Mouse (Mus musculus) lung, embryonic 16.5 days (tissue): ENCODE data around the gene Gm20683. TPM values are rescaled to one million over a fixed set of nuclear protein-coding genes. Genes with fewer than 3 reads are reported as not detected.

Experiments used
- ATAC-seq: fragments of 200-750 bp; cut with Nextera tagmentation; 2 replicates; pipeline ENCODE4 v1.8.0; 2017; ENCODE audit warnings: low read depth, mild to moderate bottlenecking, moderate library complexity
- H3K27ac ChIP-seq: fragments of 300-500 bp; sonication (generic); 2 replicates; pipeline ENCODE4 v1.5.1; 2014; ENCODE audit warnings: mild to moderate bottlenecking, control low read depth, low read length
- H3K27me3 ChIP-seq: fragments of 300-500 bp; sonication (generic); 2 replicates; pipeline ENCODE4 v1.6.1; 2014; ENCODE audit warnings: low read depth, low read length, mixed read lengths; ENCODE audit not compliant: control insufficient read depth, insufficient read depth
- H3K36me3 ChIP-seq: fragments of 300-500 bp; sonication (generic); 2 replicates; pipeline ENCODE4 v1.6.1; 2014; ENCODE audit warnings: low read length; ENCODE audit not compliant: control insufficient read depth, insufficient read depth
- H3K4me1 ChIP-seq: fragments of 300-500 bp; sonication (generic); replicated peaks from 2 replicates; pipeline ENCODE4 v1.6.1; 2014; ENCODE audit warnings: low read length, mixed read lengths; ENCODE audit not compliant: control insufficient read depth, insufficient read depth
- H3K4me2 ChIP-seq: fragments of 300-500 bp; sonication (generic); 2 replicates; pipeline ENCODE4 v1.6.1; 2014; ENCODE audit warnings: low read depth, low read length, control low read depth
- H3K4me3 ChIP-seq: fragments of 300-500 bp; sonication (generic); 2 replicates; pipeline ENCODE4 v1.5.1; 2014; ENCODE audit warnings: mild to moderate bottlenecking, low read length, control low read depth
- H3K9ac ChIP-seq: fragments of 300-500 bp; sonication (generic); 2 replicates; pipeline ENCODE4 v1.6.1; 2014; ENCODE audit warnings: low read length, control low read depth
- H3K9me3 ChIP-seq: fragments of 300-500 bp; sonication (generic); 2 replicates; pipeline ENCODE4 v1.6.1; 2016; ENCODE audit warnings: low read length; ENCODE audit not compliant: control insufficient read depth
- WGBS: fragments of 180-500 bp; shearing (Covaris S2); extraction: QIAGEN DNeasy Blood & Tissue Kit; methylation state at CpG from one replicate; pipeline ENCODE4 v1.1.7; 2014; 5-methylcytosine and 5-hydroxymethylcytosine counted together
- polyA plus RNA-seq: library from polyadenylated mRNA; unstranded; fragments of >200 nt; fragmentation: Nextera tagmentation; extraction: Ambion mirVana; gene quantifications from 2 replicates; pipeline ENCODE4 v1.2.1, GENCODE M21; 2015

Gm20683 gene
- polyA plus RNA-seq, 1 experiment from 2014 or later = 1.9 TPM

DNA sequence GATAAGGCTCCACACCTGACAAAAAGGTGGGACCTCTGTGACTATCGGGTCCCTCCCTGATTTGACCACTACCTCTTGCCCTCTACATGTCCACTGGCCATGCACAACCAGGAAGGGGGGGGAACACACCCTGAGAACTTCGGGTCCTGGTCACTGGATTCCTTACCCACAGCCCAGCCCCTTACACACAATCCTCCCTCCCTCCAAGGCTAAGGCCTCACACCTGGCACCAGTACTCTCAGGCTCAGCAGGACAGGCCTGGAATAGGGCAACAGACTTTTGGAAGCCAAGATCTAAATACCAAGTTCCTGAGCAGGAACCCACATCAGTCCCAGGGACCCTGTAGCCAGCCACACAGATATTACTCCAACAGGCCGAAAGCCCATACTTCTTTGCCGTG, 2.7 kb downstream of the Gm20683 start:
- Histone ChIP-seq H3K4me3 (no peak overlapping the region), H3K9ac (no peak overlapping the region), H3K4me1 (peaks cover 40% of the 10 kb centered on the region), H3K36me3 (peaks cover 31% of the 10 kb centered on the region), H3K27me3 (no peaks in the 10 kb centered on the region), H3K27ac (no peak overlapping the region), H3K4me2 (no peak overlapping the region), H3K9me3 (no peaks in the 10 kb centered on the region)
- ATAC-seq = no peak
- 80% methylated on average over 4 of the region's 4 CpGs for WGBS

DNA sequence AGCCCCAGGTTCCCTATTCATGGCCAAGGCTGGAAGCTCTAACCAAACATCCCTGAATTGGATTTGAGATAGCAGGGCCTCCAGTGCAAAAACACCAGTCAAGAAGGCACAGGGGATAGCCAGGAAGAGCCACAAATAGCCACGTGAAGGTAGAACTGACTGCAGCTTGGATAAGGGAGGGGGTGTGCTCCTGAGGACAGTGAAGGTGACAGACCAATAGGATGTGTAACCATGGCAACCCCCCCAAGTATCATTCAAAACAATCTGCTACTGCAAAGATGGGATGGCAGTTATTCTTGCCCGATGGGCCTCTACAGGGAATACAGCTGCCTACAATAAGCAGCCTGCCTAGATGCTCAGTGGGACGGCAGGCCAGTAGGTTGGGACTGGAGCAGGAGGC, 4.0 kb downstream of the Gm20683 start:
- Histone ChIP-seq H3K4me1 (peaks cover 34% of the 10 kb centered on the region), H3K9me3 (no peaks in the 10 kb centered on the region), H3K27ac (no peak overlapping the region), H3K4me3 (no peak overlapping the region), H3K27me3 (no peaks in the 10 kb centered on the region), H3K4me2 (no peak overlapping the region), H3K36me3 (peaks cover 31% of the 10 kb centered on the region), H3K9ac (no peak overlapping the region)
- ATAC-seq = no peak
- WGBS = 47% methylated on average over 3 of the region's 3 CpGs

DNA sequence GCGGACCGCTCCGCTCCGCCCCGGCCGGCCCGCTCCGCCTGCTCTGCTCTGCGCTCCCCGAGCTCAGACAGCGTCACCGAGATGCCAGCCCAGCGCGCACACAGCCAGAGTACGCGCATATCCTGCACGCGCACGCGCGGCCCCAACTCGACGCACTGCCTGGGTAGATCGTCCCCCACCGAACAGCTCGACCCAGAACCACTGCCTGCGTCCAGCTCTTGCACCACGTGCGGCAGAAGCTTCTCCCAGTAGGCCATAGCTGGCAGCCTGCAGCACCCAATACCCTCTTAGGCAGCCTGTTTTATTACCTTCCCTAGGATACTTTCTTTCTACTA, 4.5 kb downstream of the Gm20683 start, which contains the start of gene Rhbdl1:
Gene Rhbdl1, minus strand, starts transcription at position 220 of the 335 bp plus-strand sequence.
- H3K9me3 ChIP-seq = no peaks in the 10 kb centered on the region
- H3K27ac ChIP-seq = no peak within 1 kb of the TSS
- peaks cover 31% of the 10 kb centered on the region for H3K36me3 ChIP-seq
- under 1% methylated on average over 29 of the region's 29 CpGs for WGBS
- peaks cover 35% of the 10 kb centered on the region for H3K4me1 ChIP-seq
- H3K4me3 ChIP-seq = peak within 1 kb of the TSS; percentile 40
- H3K4me2 ChIP-seq = peak within 1 kb of the TSS; percentile 70
- H3K27me3 ChIP-seq = no peaks in the 10 kb centered on the region
- peak within 1 kb of the TSS; percentile 60 for H3K9ac ChIP-seq
- ATAC-seq = 0 out of 2 replicates have a peak, but pooled peaks have one; percentile 2

DNA sequence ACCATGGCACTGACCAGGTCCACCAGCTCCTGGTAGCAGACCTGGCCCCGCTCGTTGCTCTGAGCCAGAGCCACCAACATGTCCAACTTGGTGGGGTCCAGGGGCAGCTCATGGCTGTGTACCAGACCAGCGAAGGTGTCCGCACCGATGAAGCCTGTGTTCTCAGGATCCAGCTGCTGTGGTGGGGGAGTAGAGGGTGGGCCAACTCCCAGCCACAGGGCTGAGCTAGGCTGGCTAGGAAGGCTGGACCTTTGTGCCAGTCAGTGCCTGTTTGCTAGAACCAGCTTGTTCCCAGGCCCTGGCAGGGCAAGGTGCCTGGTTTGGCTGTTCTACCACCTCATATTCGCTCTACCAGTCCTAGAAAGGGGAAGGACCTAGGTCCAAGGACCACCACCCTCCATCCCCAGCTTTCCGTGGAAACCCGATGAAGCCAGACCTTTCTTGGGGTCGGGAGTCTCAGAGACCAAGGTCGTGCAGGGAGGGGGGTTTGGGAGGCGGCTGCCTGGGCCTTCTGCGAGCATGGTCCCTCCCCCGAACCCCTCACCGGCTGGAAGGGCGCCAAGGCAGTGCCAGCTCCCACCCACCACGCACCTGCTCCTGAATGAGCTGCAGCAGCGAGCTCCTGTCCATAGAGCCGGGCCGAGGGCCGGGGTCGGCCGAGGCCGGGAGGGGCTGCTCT, 5.0 kb downstream of the Gm20683 start:
- WGBS = 20% methylated on average over 23 of the region's 23 CpGs
- peaks cover 27% of the 10 kb centered on the region for H3K36me3 ChIP-seq
- H3K27me3 ChIP-seq = no peaks in the 10 kb centered on the region
- peaks cover 40% of the 10 kb centered on the region for H3K4me1 ChIP-seq
- H3K4me3 ChIP-seq = peak overlapping the region; percentile 40
- no peak overlapping the region for H3K27ac ChIP-seq
- no peaks in the 10 kb centered on the region for H3K9me3 ChIP-seq
- no peak for ATAC-seq
- H3K9ac ChIP-seq = peak overlapping the region; percentile 60
- H3K4me2 ChIP-seq = peak overlapping the region; percentile 70

DNA sequence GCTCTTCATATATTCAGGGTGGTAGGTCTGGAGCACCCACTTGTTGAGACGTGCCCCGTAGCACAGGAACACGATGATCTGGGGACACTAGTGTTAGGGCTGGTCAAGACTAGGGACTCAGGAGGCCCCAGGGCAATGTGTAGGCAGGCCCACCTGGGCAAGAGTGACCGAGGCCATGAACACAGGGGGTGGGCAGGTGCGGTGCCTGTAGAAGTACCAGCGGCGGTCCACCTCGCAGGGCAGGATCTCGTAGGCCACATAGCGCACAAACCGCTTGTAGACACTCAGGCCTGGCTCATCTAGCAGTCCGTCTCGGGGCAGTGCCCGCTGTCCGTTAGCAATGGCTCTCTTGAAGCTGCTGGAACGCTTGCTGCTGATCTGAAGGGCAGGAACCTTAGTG, 5.7 kb downstream of the Gm20683 start:
- H3K36me3 ChIP-seq = peaks cover 27% of the 10 kb centered on the region
- ATAC-seq = no peak
- H3K27me3 ChIP-seq = no peaks in the 10 kb centered on the region
- H3K9me3 ChIP-seq = no peaks in the 10 kb centered on the region
- H3K4me3 ChIP-seq = no peak overlapping the region
- no peak overlapping the region for H3K27ac ChIP-seq
- WGBS = 86% methylated on average over 16 of the region's 16 CpGs
- no peak overlapping the region for H3K9ac ChIP-seq
- H3K4me1 ChIP-seq = peaks cover 48% of the 10 kb centered on the region
- no peak overlapping the region for H3K4me2 ChIP-seq

DNA sequence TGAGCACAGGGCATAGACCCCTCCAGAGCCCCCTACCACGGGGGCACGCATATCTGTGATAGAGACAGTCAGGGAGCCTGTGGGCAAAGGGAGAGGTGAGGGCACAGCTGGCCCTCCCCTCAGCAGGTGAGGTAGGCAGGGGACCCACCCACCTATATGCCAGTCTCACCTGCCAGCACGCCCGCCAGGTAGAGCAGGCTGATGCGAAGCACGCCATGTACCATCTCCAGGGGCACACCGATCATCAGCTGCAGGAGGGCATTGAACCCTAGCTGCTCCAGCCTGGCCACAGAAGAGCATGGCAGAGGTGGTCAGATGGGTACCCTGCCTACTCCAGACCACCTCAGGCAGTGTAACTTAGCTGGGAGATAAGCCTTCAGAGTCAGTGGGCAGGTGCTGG, 6.3 kb downstream of the Gm20683 start:
- no peak overlapping the region for H3K9ac ChIP-seq
- peaks cover 52% of the 10 kb centered on the region for H3K4me1 ChIP-seq
- H3K27me3 ChIP-seq = no peaks in the 10 kb centered on the region
- H3K4me2 ChIP-seq = no peak overlapping the region
- H3K4me3 ChIP-seq = no peak overlapping the region
- peaks cover 28% of the 10 kb centered on the region for H3K36me3 ChIP-seq
- H3K9me3 ChIP-seq = no peaks in the 10 kb centered on the region
- 88% methylated on average over 7 of the region's 7 CpGs for WGBS
- no peak overlapping the region for H3K27ac ChIP-seq
- no peak for ATAC-seq

DNA sequence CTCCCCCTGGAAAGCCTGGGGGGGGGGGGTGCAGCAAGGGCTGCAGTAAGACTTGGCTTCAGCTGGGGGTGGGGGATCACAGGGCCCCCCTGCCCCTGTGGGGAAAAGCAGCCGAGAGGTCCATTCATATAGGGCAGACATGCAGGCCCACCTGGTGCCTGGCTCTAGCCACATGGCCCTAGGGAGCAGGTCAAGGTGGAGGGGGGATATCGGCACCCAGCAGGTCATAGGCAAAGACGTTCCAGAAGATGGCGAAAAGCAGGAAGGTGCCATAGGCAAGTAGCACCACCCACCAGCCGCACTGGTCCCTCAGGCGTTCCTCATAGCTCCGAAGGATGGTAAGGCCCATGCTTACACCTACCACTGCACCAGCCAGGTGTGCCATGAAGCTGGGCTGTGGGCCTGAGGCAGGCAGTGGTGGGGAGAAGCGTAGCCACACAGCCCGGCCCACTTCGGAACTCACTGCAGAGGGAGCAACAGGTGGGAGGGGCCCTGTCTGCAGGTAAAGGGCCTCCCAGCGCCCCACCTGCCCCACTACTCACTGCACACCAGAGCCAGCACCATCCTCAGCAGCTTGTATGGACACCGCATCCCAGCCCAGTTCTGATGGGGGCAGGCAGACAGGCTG, 6.9 kb downstream of the Gm20683 start:
- H3K4me1 ChIP-seq = peaks cover 56% of the 10 kb centered on the region
- H3K9me3 ChIP-seq = no peaks in the 10 kb centered on the region
- no peak for ATAC-seq
- peak overlapping the region; percentile 85 for H3K4me3 ChIP-seq
- 0 out of 2 replicates have a peak overlapping the region, but pooled peaks have one; percentile 24 for H3K27ac ChIP-seq
- peak overlapping the region; percentile 80 for H3K4me2 ChIP-seq
- H3K36me3 ChIP-seq = peaks cover 24% of the 10 kb centered on the region
- 76% methylated on average over 12 of the region's 12 CpGs for WGBS
- no peaks in the 10 kb centered on the region for H3K27me3 ChIP-seq
- H3K9ac ChIP-seq = peak overlapping the region; percentile 85

DNA sequence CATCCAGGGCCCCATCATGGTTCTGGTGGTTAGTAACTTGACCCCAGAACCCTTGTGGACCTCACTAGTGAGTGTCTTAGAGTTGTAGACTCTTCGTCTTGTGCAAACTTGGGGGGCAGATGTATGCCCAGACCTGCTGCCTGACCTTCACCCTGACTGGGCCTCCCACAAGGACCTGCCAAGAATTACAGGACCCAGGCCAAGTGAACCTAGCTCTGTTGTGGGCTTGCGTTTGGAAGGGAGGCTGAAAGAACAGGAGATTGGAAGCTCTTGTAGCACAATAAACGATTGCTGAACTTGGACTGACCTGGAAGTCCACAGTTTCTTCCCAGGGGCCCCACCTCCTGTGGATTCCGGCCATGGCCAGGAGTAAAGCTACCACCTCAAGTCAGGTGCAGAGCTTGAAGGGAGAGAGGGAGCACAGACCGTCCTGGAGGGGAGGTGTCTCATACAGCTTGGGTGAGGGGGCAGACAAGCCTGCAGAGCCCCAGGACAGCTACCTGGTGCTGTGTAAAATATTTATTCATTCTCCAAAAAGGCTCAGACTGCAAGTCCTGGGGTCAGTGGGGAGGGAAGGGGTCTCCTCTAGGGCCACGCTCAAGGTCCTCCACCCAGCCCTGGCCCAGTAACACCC, 7.5 kb downstream of the Gm20683 start:
- WGBS = 10% methylated on average over 6 of the region's 6 CpGs
- peaks cover 18% of the 10 kb centered on the region for H3K36me3 ChIP-seq

DNA sequence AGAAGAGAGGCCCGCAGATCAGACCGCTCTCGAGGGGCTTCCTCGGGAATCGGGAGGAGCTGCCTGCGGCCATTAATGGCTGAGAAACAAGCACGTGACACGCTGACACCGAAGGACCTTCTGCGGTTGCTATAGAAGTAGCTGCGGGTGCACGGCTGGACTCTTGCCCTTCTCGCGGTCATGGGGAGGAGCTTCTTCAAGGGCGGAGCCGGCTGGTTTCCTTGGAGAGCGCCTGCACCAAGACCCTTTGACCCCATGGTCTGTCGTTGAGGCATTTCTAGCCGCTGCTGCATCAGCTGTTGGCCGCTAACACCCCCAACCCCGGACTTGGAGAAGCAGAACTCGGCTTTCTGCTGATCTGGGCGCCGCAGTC, 8.3 kb downstream of the Gm20683 start, which contains the start of gene Stub1:
Gene Stub1, minus strand, starts transcription at position 114 of the 373 bp plus-strand sequence.
- ATAC-seq = peak; percentile 75
- H3K4me1 ChIP-seq = peaks cover 62% of the 10 kb centered on the region
- no peaks in the 10 kb centered on the region for H3K9me3 ChIP-seq
- peak within 1 kb of the TSS; percentile 91 for H3K4me2 ChIP-seq
- H3K27ac ChIP-seq = peak within 1 kb of the TSS; percentile 93
- H3K36me3 ChIP-seq = peaks cover 16% of the 10 kb centered on the region
- peak within 1 kb of the TSS; percentile 85 for H3K4me3 ChIP-seq
- peak within 1 kb of the TSS; percentile 90 for H3K9ac ChIP-seq
- no peaks in the 10 kb centered on the region for H3K27me3 ChIP-seq
- WGBS = under 1% methylated on average over 24 of the region's 24 CpGs

More for the DNA sequence above, 7.5 kb downstream of the Gm20683 start:
- Histone ChIP-seq H3K27me3 (no peaks in the 10 kb centered on the region), H3K9ac (peak overlapping the region; percentile 85), H3K27ac (peak overlapping the region; percentile 93), H3K4me1 (peaks cover 59% of the 10 kb centered on the region), H3K4me3 (peak overlapping the region; percentile 85), H3K9me3 (no peaks in the 10 kb centered on the region), H3K4me2 (peak overlapping the region; percentile 80)
- ATAC-seq = no peak
